Mouse (Mus musculus): Measurements from ENCODE around the gene Iqgap2. TPM values are rescaled to one million over a fixed set of nuclear protein-coding genes. Genes with fewer than 3 reads are reported as not detected.

Iqgap2 gene
- polyA plus RNA-seq, 1 experiment from 2014 or later, result 24.6 TPM

- ATAC-seq (no peak), DNase-seq (no peak)
- Histone ChIP-seq H3K36me3 (replicated peaks; ENCODE audit: insufficient read depth, low read length) (no peaks in the 10 kb centered on the region), H3K4me3 (ENCODE audit: low read depth, low read length) (no peak overlapping the region), H3K27me3 (ENCODE audit: insufficient read depth, low read length) (no peaks in the 10 kb centered on the region), H3K4me1 (ENCODE audit: insufficient read depth) (0 out of 2 replicates have a peak, but pooled peaks cover 3% of the 10 kb centered on the region), H3K27ac (ENCODE audit: low read depth) (no peak overlapping the region), H3K9me3 (ENCODE audit: low read length) (no peaks in the 10 kb centered on the region), H3K9ac (replicated peaks) (no peak overlapping the region), H3K4me2 (ENCODE audit: low read depth, low read length) (no peak overlapping the region)
- 65% methylated on average over 5 of the region's 5 CpGs for WGBS (ENCODE audit: insufficient replicate concordance)
- no peak for TF ChIP-seq CTCF (IDR thresholded peaks at IDR 0.05; ENCODE audit: low read depth)
- no peak for TF ChIP-seq EP300 (IDR thresholded peaks at IDR 0.05; ENCODE audit: low read depth)
These were observed 295.8 kb downstream of the Iqgap2 start for GRCm38 (mm10) chr13:95595921-95596320.

DNA sequence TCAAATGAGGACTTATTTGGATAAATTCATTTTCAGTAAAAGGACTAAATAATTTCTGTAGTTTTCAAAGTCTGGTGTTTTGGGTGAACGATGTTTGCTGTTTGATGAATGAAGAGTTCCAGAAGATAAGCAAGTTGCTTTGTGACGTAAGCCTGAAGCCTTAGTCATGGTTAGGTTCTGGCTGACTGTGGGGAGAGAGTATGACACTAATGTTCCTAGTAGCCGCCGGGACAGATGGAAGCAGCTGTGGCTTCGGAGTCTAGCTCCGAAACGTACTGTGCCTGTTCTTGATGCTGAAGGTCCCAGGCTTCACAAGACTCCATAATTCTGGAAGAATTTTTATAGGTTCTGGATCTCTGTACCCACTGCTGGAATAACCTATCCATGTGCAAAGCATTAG, 296.3 kb downstream of the Iqgap2 start:
- Histone ChIP-seq H3K36me3 (replicated peaks; ENCODE audit: insufficient read depth, low read length) (no peaks in the 10 kb centered on the region), H3K27me3 (ENCODE audit: insufficient read depth, low read length) (no peaks in the 10 kb centered on the region), H3K9me3 (ENCODE audit: low read length) (no peaks in the 10 kb centered on the region), H3K27ac (ENCODE audit: low read depth) (no peak overlapping the region), H3K4me1 (ENCODE audit: insufficient read depth) (0 out of 2 replicates have a peak, but pooled peaks cover 3% of the 10 kb centered on the region), H3K4me3 (ENCODE audit: low read depth, low read length) (no peak overlapping the region), H3K4me2 (ENCODE audit: low read depth, low read length) (no peak overlapping the region), H3K9ac (replicated peaks) (no peak overlapping the region)
- WGBS (ENCODE audit: insufficient replicate concordance), result 81% methylated on average over 7 of the region's 7 CpGs
- TF ChIP-seq CTCF (IDR thresholded peaks at IDR 0.05; ENCODE audit: low read depth) (no peak), EP300 (IDR thresholded peaks at IDR 0.05; ENCODE audit: low read depth) (no peak)
- DNase-seq (no peak), ATAC-seq (no peak)

DNA sequence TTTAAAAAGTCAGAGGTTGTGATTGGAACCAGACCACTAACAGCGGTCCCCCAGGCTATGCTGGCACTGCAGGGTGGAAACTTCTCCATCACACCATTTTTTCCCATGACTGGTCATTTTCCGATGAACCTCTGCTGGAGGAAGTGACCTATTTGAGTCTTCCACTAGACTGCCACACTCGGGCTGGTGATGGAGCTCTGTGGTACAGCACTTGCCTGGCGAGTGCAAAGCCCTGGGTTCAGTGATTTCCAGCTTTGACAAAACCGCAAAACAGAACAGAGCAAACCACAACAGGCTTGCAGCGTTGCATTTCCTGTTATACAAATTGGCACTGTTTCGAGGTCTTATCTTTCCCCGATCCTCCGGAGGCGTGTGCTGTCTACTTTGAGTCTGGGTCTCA, 298.9 kb downstream of the Iqgap2 start:
- no peak for DNase-seq
- Histone ChIP-seq H3K36me3 (replicated peaks; ENCODE audit: insufficient read depth, low read length) (no peaks in the 10 kb centered on the region), H3K4me2 (ENCODE audit: low read depth, low read length) (no peak overlapping the region), H3K27me3 (ENCODE audit: insufficient read depth, low read length) (no peaks in the 10 kb centered on the region), H3K27ac (ENCODE audit: low read depth) (no peak overlapping the region), H3K4me1 (ENCODE audit: insufficient read depth) (0 out of 2 replicates have a peak, but pooled peaks cover 3% of the 10 kb centered on the region), H3K9ac (replicated peaks) (no peak overlapping the region), H3K9me3 (ENCODE audit: low read length) (no peaks in the 10 kb centered on the region), H3K4me3 (ENCODE audit: low read depth, low read length) (no peak overlapping the region)
- no peak for TF ChIP-seq CTCF (IDR thresholded peaks at IDR 0.05; ENCODE audit: low read depth)
- no peak for ATAC-seq
- 32% methylated on average over 10 of the region's 10 CpGs for WGBS (ENCODE audit: insufficient replicate concordance)

DNA sequence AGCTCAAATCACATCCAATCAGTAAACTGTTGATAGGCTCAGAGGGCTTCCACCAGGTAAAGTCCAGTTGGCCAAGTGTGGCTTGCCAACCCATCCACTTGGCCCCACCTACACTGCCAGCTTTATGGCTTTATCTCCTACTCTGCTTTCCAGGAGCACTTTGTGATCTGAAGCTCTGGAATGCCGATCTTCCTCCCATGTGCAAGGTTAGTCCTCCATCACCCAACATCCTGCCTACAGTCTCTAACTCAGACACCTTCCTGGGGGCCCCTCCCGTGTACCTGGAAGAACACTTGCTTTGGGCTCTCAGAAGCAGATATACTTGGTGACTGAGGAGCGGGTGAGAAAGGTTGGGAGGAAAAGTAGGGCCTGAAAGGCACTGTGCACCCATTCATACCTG, 300.1 kb downstream of the Iqgap2 start:
- no peak overlapping the region for H3K27ac ChIP-seq (ENCODE audit: low read depth)
- no peaks in the 10 kb centered on the region for H3K9me3 ChIP-seq (ENCODE audit: low read length)
- no peak overlapping the region for H3K4me2 ChIP-seq (ENCODE audit: low read depth, low read length)
- no peak overlapping the region for H3K9ac ChIP-seq (replicated peaks)
- H3K4me1 ChIP-seq (ENCODE audit: insufficient read depth), result 0 out of 2 replicates have a peak, but pooled peaks cover 3% of the 10 kb centered on the region
- 71% methylated on average over 3 of the region's 3 CpGs for WGBS (ENCODE audit: insufficient replicate concordance)
- no peaks in the 10 kb centered on the region for H3K36me3 ChIP-seq (replicated peaks; ENCODE audit: insufficient read depth, low read length)
- TF ChIP-seq CTCF (IDR thresholded peaks at IDR 0.05; ENCODE audit: low read depth), result no peak
- no peak for TF ChIP-seq EP300 (IDR thresholded peaks at IDR 0.05; ENCODE audit: low read depth)
- DNase-seq (no peak), ATAC-seq (no peak)
- no peak overlapping the region for H3K4me3 ChIP-seq (ENCODE audit: low read depth, low read length)
- H3K27me3 ChIP-seq (ENCODE audit: insufficient read depth, low read length), result no peaks in the 10 kb centered on the region

- DNase-seq (no peak), ATAC-seq (no peak)
- no peak overlapping the region for H3K9ac ChIP-seq (replicated peaks)
- 0 out of 2 replicates have a peak, but pooled peaks cover 3% of the 10 kb centered on the region for H3K27me3 ChIP-seq (ENCODE audit: insufficient read depth, low read length)
- no peaks in the 10 kb centered on the region for H3K9me3 ChIP-seq (ENCODE audit: low read length)
- TF ChIP-seq CTCF (IDR thresholded peaks at IDR 0.05; ENCODE audit: low read depth) (no peak), EP300 (IDR thresholded peaks at IDR 0.05; ENCODE audit: low read depth) (no peak)
- H3K4me3 ChIP-seq (ENCODE audit: low read depth, low read length), result no peak overlapping the region
- no peak overlapping the region for H3K27ac ChIP-seq (ENCODE audit: low read depth)
- H3K4me2 ChIP-seq (ENCODE audit: low read depth, low read length), result no peak overlapping the region
- no peaks in the 10 kb centered on the region for H3K4me1 ChIP-seq (ENCODE audit: insufficient read depth)
- no peaks in the 10 kb centered on the region for H3K36me3 ChIP-seq (replicated peaks; ENCODE audit: insufficient read depth, low read length)
- 79% methylated on average over 4 of the region's 4 CpGs for WGBS (ENCODE audit: insufficient replicate concordance)
These were observed 304.1 kb downstream of the Iqgap2 start for GRCm38 (mm10) chr13:95587628-95588027.

- ATAC-seq (no peak), DNase-seq (no peak)
- Histone ChIP-seq H3K9ac (replicated peaks) (no peak overlapping the region), H3K4me2 (ENCODE audit: low read depth, low read length) (no peak overlapping the region), H3K9me3 (ENCODE audit: low read length) (no peaks in the 10 kb centered on the region), H3K4me1 (ENCODE audit: insufficient read depth) (no peaks in the 10 kb centered on the region), H3K36me3 (replicated peaks; ENCODE audit: insufficient read depth, low read length) (no peaks in the 10 kb centered on the region), H3K27ac (ENCODE audit: low read depth) (no peak overlapping the region), H3K4me3 (ENCODE audit: low read depth, low read length) (no peak overlapping the region), H3K27me3 (ENCODE audit: insufficient read depth, low read length) (0 out of 2 replicates have a peak, but pooled peaks cover 3% of the 10 kb centered on the region)
- TF ChIP-seq CTCF (IDR thresholded peaks at IDR 0.05; ENCODE audit: low read depth), result no peak
- 81% methylated on average over 5 of the region's 5 CpGs for WGBS (ENCODE audit: insufficient replicate concordance)
These were observed 306.8 kb downstream of the Iqgap2 start for GRCm38 (mm10) chr13:95584898-95585297.

Data from liver, postnatal 0 days (tissue).